Mouse (Mus musculus) central nervous system, embryonic 14 days (tissue): ENCODE data around the gene Gcsh. TPM values are rescaled to one million over a fixed set of nuclear protein-coding genes. Genes with fewer than 3 reads are reported as not detected.

Source experiments
- polyA plus RNA-seq: library from polyadenylated mRNA; depleted of rRNA; stranded (reverse); fragments of >200 nt; gene quantifications from 2 replicates; pipeline ENCODE4 v1.2.3, GENCODE M21; 2012; rRNA removed

Gene Gcsh
- polyA plus RNA-seq, result 64.3 and 64.5 TPM in 2 replicates

DNA sequence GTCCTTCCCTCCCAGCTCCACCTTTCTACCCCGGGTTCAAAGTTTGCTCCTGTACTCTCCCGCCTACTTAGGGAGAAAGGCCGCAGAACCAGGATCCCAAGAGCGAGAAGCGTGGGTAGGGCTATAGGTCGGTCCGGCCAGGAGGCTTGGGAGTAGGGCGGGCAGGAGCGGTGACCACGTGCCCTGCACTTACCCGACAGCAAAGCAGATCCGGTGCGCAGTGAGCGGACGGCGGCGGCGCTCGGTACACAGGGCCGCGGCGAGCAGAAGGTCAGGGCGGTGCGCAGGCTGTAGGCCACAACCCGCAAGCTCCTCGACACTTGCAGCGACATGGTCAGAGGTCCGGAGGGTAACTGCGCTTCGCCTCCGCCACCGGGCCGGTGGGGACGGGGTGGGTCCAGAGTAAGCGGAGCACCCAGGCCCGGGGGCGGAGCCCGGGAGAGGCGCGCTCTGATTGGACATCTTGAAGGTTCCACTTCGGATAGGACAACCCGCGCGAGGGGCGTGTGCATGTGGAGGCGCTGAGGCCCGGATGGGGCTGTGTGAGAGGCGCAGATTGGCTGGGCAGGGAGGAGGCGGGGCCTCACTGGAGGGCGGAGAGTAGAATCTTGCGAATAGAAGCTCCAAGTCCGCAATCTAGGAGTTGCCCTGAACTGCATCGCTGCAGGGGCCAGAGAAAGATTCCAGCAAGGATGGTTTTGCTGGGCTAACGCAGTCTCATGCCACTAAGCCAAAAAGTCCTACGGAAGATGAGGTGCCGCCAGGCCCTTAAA lies at the start of gene Gcsh:
Gene Gcsh (minus strand): TSS at position 443 of the 773 bp plus-strand sequence.

DNA sequence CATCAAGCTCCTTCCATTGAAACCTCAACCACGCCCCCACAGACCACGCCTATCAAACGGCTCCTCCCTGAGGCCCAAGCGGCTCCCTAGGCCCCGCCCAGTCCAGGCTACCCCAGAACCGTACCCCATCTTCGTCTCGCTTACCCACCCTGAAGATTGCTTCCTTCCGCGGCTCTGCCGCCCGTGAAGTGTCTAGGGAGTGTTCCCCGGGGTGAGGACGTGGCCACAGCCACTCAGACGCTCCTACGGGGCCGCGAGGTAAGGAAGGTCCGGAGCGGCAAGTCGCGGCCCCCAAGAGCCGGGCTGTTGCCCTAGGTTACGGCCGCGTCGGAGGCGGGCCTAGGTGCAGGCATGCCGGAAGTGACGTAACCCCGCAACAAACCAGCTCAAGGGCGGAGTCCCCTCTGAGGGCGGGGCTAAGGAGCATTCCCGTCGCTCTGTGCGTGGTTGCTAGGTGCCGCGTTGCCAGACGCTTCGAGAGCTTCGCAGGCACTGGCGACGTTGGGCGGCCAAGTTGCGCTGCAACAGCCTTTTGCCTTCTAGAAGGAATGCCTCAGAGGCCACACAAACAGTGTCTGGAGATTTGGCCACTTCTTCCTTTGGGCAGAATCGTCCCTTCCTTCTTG lies 14.6 kb downstream of the Gcsh start, which contains the start of gene 1700030J22Rik:
Gene 1700030J22Rik (minus strand): TSS at position 329 of the 626 bp plus-strand sequence.

DNA sequence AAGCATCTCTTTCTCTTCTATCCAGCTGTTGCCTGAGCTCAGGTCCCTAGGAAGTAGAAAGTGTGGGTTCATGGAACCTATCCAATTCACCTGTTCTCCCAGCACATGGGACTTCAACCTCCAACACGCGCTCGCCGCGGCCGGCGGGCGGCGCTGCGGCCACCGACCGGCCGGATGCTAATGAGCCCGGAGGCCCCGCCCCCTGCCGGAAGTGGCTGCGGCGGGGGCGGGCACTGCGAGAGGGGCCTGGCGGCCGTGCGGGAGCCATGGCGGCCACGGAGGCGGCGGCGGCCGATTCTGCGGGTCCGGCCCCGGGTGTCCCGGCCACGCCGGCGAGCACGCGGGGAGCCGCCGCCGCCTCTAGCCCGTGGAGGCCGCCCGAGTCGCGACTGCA lies 50.2 kb downstream of the Gcsh start, which contains the start of gene Atmin:
Gene Atmin (plus strand): TSS at position 233 of the 394 bp plus-strand sequence.

Other genes with a start within 250 kb of the Gcsh start
- 20.2 and 23.7 TPM in 2 replicates for gene Cmc2, start 72.1 kb downstream of the Gcsh start, polyA plus RNA-seq
- 20.0 and 25.6 TPM in 2 replicates for gene Cenpn, start 71.8 kb downstream of the Gcsh start, polyA plus RNA-seq
- 20.0 and 20.2 TPM in 2 replicates for gene Atmin, start 50.1 kb downstream of the Gcsh start, polyA plus RNA-seq
- 3.9 and 4.4 TPM in 2 replicates for gene 1700030J22Rik, start 14.6 kb downstream of the Gcsh start, polyA plus RNA-seq
- 0.01 and 0.05 TPM in 2 replicates for gene Pkd1l2, start 88.9 kb upstream of the Gcsh start, polyA plus RNA-seq
- 0.06 and 0.14 TPM in 2 replicates for gene Bco1, start 102.3 kb upstream of the Gcsh start, polyA plus RNA-seq
- gene Gan, start 164.6 kb upstream of the Gcsh start, polyA plus RNA-seq, result 8.8 and 9.2 TPM in 2 replicates